Mouse (Mus musculus): ENCODE measurements at regions not wholly inside any gene's neighbourhood (a gene's known extent, or its start where the extent isn't known, plus 50 kb on each side); places are given as distances from the start of the nearest gene placed in this dataset.
"Not testable (repeated sequence)": the region's sequence is repeated elsewhere in the genome, so short reads cannot be mapped to it uniquely, and the experiment has no call there.

DNA sequence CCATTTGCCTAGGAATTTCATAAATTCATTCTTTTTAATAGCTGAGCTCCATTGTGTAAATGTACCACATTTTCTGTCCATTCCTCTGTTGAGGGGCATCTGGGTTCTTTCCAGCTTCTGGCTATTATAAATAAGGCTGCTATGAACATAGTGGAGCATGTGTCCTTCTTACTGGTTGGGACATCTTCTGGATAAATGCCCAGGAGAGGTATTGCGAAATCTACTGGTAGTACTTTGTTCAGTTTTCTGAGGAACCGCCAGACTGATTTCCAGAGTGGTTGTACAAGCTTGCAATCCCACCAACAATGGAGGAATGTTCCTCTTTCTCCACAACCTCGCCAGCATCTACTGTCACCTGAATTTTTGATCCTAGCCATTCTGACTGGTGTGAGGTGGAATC lies 583.8 kb upstream of the Pdzrn3 start:
- not testable (repeated sequence) for TF ChIP-seq CTCF, EP300 (IDR thresholded peaks at IDR 0.05; ENCODE audit: low read depth)
